Mouse (Mus musculus): ENCODE measurements around the gene Cdh4.

DNA sequence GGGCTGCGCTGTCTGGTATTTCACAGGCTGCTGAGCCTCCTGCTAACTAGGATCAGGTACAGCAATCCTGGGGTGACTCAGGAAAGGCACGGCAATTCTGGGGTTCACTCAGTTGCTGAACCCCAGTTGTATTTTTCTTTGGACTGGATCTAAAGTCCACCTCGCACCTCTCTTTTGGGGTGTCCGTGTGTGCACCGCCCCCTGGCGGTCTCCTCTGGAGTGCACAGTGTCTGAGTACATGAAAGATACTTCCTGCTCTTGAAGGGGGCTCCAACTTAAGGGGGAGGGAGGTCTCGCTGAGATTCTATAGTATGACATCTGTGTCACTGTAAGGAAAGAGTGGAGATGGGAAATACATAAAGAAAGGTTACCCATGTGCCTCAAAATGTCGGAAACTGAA, 286.8 kb downstream of the Cdh4 start:
- TF ChIP-seq CTCF (IDR thresholded peaks at IDR 0.05; ENCODE audit: borderline replicate concordance, insufficient read depth, low read length) (peak; percentile 22; the same call in 1 of the 2 replicates), POLR2A (IDR thresholded peaks at IDR 0.05; ENCODE audit: low read depth, low read length) (no peak)

Data from embryonic fibroblast, embryonic 13.5 days (primary cell).